Mouse (Mus musculus): ENCODE results near the gene Miga1. TPM values are rescaled to one million over a fixed set of nuclear protein-coding genes. Genes with fewer than 3 reads are reported as not detected.

Gene Miga1
- polyA plus RNA-seq (2012; ENCODE audit: insufficient read depth, low replicate concordance): 5.2 TPM in 1 of 2 replicates, not detected in the other

GRCm38 (mm10) chr3:152339862-152340557 is at the start of gene Miga1:
Gene Miga1, minus strand, starts transcription at chr3:152340407.
- Histone ChIP-seq H3K27me3 (replicated peaks) (no peaks in the 10 kb centered on the region), H3K9me3 (no peaks in the 10 kb centered on the region), H3K4me1 (peaks cover 23% of the 10 kb centered on the region)

GRCm38 (mm10) chr3:152384106-152384505 is 43.9 kb upstream of the Miga1 start:
- Histone ChIP-seq H3K4me1 (no peaks in the 10 kb centered on the region), H3K4me3 (replicated peaks) (no peak overlapping the region), H3K9me3 (no peaks in the 10 kb centered on the region), H3K36me3 (replicated peaks; ENCODE audit: low read length) (peaks cover 94% of the 10 kb centered on the region), H3K27me3 (replicated peaks) (no peaks in the 10 kb centered on the region)
- no peak for TF ChIP-seq GATA1 (IDR thresholded peaks at IDR 0.05; ENCODE audit: borderline replicate concordance, low read length)
- TF ChIP-seq FLI1 (IDR thresholded peaks at IDR 0.05; ENCODE audit: low read length): no peak

More at GRCm38 (mm10) chr3:152339862-152340557, at the start of gene Miga1:
- H3K36me3 ChIP-seq (replicated peaks; ENCODE audit: low read length): peaks cover 26% of the 10 kb centered on the region
- peak within 1 kb of the TSS; percentile 95 for H3K4me3 ChIP-seq (replicated peaks)
- TF ChIP-seq GATA1 (IDR thresholded peaks at IDR 0.05; ENCODE audit: borderline replicate concordance, low read length) (no peak), FLI1 (IDR thresholded peaks at IDR 0.05; ENCODE audit: low read length) (no peak)

DNA sequence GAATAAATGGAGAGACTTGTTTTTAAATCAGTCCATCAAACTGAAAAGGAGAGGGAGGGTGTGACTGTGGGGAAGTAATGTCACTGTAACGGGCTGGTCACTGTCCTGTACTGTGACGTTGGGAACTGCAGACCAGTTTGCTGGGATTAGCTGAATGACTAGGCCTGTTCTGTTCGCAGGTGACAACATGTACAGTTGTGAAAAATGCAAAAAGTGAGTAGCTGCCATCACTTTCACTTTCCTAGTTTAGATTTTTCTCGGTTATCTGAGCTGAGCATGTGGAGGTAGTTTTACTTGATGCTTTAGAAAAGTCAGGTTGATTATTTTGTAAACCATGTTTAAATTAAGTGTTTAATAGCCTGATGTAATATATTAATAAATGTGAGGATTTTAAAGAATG is 35.9 kb upstream of the Miga1 start:
- TF ChIP-seq FLI1 (IDR thresholded peaks at IDR 0.05; ENCODE audit: low read length) (no peak), GATA1 (IDR thresholded peaks at IDR 0.05; ENCODE audit: borderline replicate concordance, low read length) (no peak)
- no peaks in the 10 kb centered on the region for H3K27me3 ChIP-seq (replicated peaks)
- H3K36me3 ChIP-seq (replicated peaks; ENCODE audit: low read length): peaks cover 97% of the 10 kb centered on the region

GRCm38 (mm10) chr3:152364181-152364580 is 24.0 kb upstream of the Miga1 start:
- no peak for TF ChIP-seq FLI1 (IDR thresholded peaks at IDR 0.05; ENCODE audit: low read length)
- no peak for TF ChIP-seq GATA1 (IDR thresholded peaks at IDR 0.05; ENCODE audit: borderline replicate concordance, low read length)
- peaks cover 96% of the 10 kb centered on the region for H3K36me3 ChIP-seq (replicated peaks; ENCODE audit: low read length)
- H3K4me3 ChIP-seq (replicated peaks): no peak overlapping the region
- H3K27me3 ChIP-seq (replicated peaks): no peaks in the 10 kb centered on the region
- H3K9me3 ChIP-seq: no peaks in the 10 kb centered on the region
- H3K4me1 ChIP-seq: peaks cover 11% of the 10 kb centered on the region

More for the DNA sequence above, 35.9 kb upstream of the Miga1 start:
- H3K9me3 ChIP-seq: no peaks in the 10 kb centered on the region
- no peaks in the 10 kb centered on the region for H3K4me1 ChIP-seq
- no peak overlapping the region for H3K4me3 ChIP-seq (replicated peaks)

DNA sequence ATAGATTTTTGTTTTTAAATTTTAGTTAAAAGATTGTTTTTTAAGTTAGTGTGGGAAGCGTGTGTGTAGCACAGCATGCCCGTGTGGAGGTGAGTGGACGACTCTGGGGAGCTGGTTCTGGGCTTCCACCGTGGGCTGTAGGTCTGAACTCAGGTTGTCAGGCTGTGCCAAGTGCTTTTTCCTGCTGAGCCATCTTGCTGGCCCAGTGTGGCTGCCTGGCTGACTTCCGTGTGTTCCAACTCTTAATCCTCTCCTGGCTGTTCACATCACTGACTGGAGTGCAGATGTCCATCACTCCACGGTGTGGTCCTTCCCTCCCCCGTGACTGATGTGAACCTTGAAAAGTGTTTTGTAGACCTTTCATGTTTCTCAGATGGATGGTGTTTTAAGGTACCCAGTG is 18.9 kb upstream of the Miga1 start:
- H3K36me3 ChIP-seq (replicated peaks; ENCODE audit: low read length): peaks cover 80% of the 10 kb centered on the region
- H3K4me1 ChIP-seq: peaks cover 47% of the 10 kb centered on the region
- TF ChIP-seq GATA1 (IDR thresholded peaks at IDR 0.05; ENCODE audit: borderline replicate concordance, low read length): no peak
- no peak for TF ChIP-seq FLI1 (IDR thresholded peaks at IDR 0.05; ENCODE audit: low read length)
- peak overlapping the region; percentile 3 for H3K4me3 ChIP-seq (replicated peaks)
- peaks cover 3% of the 10 kb centered on the region; the same call in 1 of the 2 replicates for H3K9me3 ChIP-seq
- no peaks in the 10 kb centered on the region for H3K27me3 ChIP-seq (replicated peaks)

DNA sequence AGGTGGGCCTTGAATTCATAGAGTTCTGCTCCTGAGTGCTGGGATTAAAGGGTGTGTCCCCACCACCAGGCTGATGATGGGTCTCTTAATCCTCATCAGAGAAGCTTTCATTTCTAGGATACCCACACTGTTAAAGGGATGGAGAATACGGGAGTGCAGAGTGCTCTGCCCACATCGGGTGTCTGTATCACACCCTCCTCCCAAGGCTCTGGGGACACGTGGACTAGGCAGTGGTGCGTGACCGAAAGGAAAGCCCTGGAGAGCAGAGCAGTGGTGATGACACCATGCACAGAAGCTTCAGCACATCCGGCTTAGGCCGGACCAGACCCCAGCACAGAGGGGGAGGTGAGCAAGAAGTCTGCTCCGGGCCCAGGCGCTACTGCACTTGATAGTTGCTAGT is 16.5 kb upstream of the Miga1 start:
- H3K27me3 ChIP-seq (replicated peaks): no peaks in the 10 kb centered on the region
- TF ChIP-seq FLI1 (IDR thresholded peaks at IDR 0.05; ENCODE audit: low read length) (no peak), GATA1 (IDR thresholded peaks at IDR 0.05; ENCODE audit: borderline replicate concordance, low read length) (no peak)
- peaks cover 71% of the 10 kb centered on the region for H3K36me3 ChIP-seq (replicated peaks; ENCODE audit: low read length)

GRCm38 (mm10) chr3:152355361-152355760 is 15.2 kb upstream of the Miga1 start:
- H3K4me1 ChIP-seq: peaks cover 84% of the 10 kb centered on the region
- H3K27me3 ChIP-seq (replicated peaks): no peaks in the 10 kb centered on the region
- TF ChIP-seq FLI1 (IDR thresholded peaks at IDR 0.05; ENCODE audit: low read length): peak; percentile 20; the same call in 1 of the 2 replicates
- peak; percentile 83 for TF ChIP-seq GATA1 (IDR thresholded peaks at IDR 0.05; ENCODE audit: borderline replicate concordance, low read length)
- H3K9me3 ChIP-seq: peaks cover 3% of the 10 kb centered on the region; the same call in 1 of the 2 replicates
- H3K4me3 ChIP-seq (replicated peaks): peak overlapping the region; percentile 87
- H3K36me3 ChIP-seq (replicated peaks; ENCODE audit: low read length): peaks cover 68% of the 10 kb centered on the region

More for the DNA sequence above, 16.5 kb upstream of the Miga1 start:
- Histone ChIP-seq H3K4me3 (replicated peaks) (peak overlapping the region; percentile 51), H3K4me1 (peaks cover 71% of the 10 kb centered on the region), H3K9me3 (peaks cover 3% of the 10 kb centered on the region; the same call in 1 of the 2 replicates)

DNA sequence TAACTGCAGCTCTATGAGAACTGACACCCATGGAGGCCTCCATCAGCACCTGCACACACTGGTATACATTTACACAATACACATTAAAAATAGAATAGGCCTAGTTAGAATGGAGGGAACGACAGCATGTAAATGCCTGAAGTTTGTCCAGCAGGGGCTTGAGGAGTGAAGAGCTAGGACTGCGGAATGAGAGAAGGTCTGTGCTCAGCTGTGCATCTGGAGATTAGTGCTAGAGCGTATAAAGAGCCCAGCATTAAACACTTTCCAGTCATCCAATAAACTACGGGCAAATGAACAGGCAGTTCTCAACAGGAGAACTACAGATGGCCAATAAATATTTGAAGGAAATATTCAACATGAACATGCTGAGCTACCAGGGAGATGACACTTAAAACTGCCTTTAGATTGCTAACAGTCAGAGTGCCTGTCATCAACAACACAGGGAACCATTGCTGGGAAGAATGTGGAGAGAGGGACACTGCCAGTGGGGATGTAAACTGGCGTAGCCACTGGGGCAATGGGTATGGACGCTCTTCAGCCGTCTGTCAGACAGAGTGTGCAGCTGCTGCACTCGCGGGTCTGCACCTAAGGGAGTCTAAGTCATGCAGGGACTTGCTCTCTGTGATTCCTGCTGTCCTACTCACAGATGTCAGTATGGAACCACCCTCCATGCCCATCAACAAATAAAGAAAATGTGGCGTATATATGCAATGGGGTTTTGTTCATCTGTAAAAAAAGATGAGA is 13.4 kb upstream of the Miga1 start:
- H3K4me1 ChIP-seq: peaks cover 85% of the 10 kb centered on the region
- H3K36me3 ChIP-seq (replicated peaks; ENCODE audit: low read length): peaks cover 59% of the 10 kb centered on the region
- TF ChIP-seq GATA1 (IDR thresholded peaks at IDR 0.05; ENCODE audit: borderline replicate concordance, low read length) (no peak), FLI1 (IDR thresholded peaks at IDR 0.05; ENCODE audit: low read length) (no peak)

DNA sequence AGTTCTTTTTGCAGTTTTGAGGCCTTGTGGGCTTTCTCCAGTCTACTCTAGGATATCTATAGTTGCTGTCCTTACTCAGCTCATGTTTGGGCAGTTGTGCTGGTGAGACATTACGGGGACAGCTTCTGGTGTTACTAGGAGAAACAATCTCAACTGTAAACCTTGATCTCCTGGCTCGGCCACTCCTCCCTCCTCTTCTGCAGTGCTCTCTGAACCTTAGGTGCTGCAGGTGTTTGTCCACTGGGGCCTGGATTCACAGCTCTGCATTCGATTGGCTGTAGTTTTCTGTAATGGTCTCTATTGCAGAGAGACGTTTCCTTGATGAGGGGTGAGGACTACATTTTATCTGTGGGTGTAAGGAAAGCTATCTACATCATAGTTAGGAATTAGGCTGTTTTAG is 12.1 kb upstream of the Miga1 start:
- Histone ChIP-seq H3K4me1 (peaks cover 90% of the 10 kb centered on the region), H3K36me3 (replicated peaks; ENCODE audit: low read length) (peaks cover 50% of the 10 kb centered on the region), H3K9me3 (peaks cover 3% of the 10 kb centered on the region; the same call in 1 of the 2 replicates), H3K4me3 (replicated peaks) (no peak overlapping the region), H3K27me3 (replicated peaks) (no peaks in the 10 kb centered on the region)
- TF ChIP-seq GATA1 (IDR thresholded peaks at IDR 0.05; ENCODE audit: borderline replicate concordance, low read length) (no peak), FLI1 (IDR thresholded peaks at IDR 0.05; ENCODE audit: low read length) (no peak)

More for the DNA sequence above, 13.4 kb upstream of the Miga1 start:
- H3K4me3 ChIP-seq (replicated peaks): peak overlapping the region; percentile 74
- no peaks in the 10 kb centered on the region for H3K27me3 ChIP-seq (replicated peaks)
- H3K9me3 ChIP-seq: peaks cover 3% of the 10 kb centered on the region; the same call in 1 of the 2 replicates

All from megakaryocyte, embryonic 14.5 days (primary cell).